Mouse (Mus musculus): ENCODE results near the gene Gm21725.
"Not testable (repeated sequence)": the region's sequence is repeated elsewhere in the genome, so short reads cannot be mapped to it uniquely, and the experiment has no call there.

The Gm21725 gene

GRCm38 (mm10) chrY:13348963-13349362 is at the start of gene Gm21725:
TSS of gene Gm21725 (minus strand) at chrY:13349063.
- not testable (repeated sequence) for DNase-seq (ENCODE audit: low spot score)
